Mouse (Mus musculus) mature B cell (primary cell): Measurements from ENCODE around the gene Uchl5.

Experiments used
- in situ Hi-C: fragments of 300-500 bp; cut with MboI; formaldehyde crosslinking; loops from 2 replicates; pipeline ENCODE4 v1.14.3; 2019

Gene Uchl5

GRCm38 (mm10) chr1:143788584-143789227 lies 11.6 kb downstream of the Uchl5 start:
- in situ Hi-C loops = no loop called here

GRCm38 (mm10) chr1:143803537-143803936 lies 26.5 kb downstream of the Uchl5 start:
- in situ Hi-C loops = no loop called here

- in situ Hi-C loops = no loop called here
Observed at GRCm38 (mm10) chr1:143809062-143809461, 32.0 kb downstream of the Uchl5 start.

- in situ Hi-C loops = loop anchor here (5.0 to 10.0 kb wide), 2 partner anchors 188 to 361 kb away; partner anchors contain the start of genes Rgs13 and Rgs2
Observed at GRCm38 (mm10) chr1:143813676-143814360, 36.7 kb downstream of the Uchl5 start.

- in situ Hi-C loops = no loop called here
Observed at GRCm38 (mm10) chr1:143820096-143820877, 43.2 kb downstream of the Uchl5 start.

GRCm38 (mm10) chr1:143822677-143823076 lies 45.6 kb downstream of the Uchl5 start:
- in situ Hi-C loops = no loop called here

GRCm38 (mm10) chr1:143830713-143831112 lies 53.6 kb downstream of the Uchl5 start:
- in situ Hi-C loops = no loop called here

GRCm38 (mm10) chr1:143836363-143837182 lies 59.5 kb downstream of the Uchl5 start:
- in situ Hi-C loops = no loop called here

GRCm38 (mm10) chr1:143837681-143838080 lies 60.6 kb downstream of the Uchl5 start:
- in situ Hi-C loops = no loop called here

- in situ Hi-C loops = no loop called here
Observed at GRCm38 (mm10) chr1:143838896-143839410, 61.9 kb downstream of the Uchl5 start.

- in situ Hi-C loops = no loop called here
Observed at GRCm38 (mm10) chr1:143852329-143852728, 75.3 kb downstream of the Uchl5 start.

- in situ Hi-C loops = no loop called here
Observed at GRCm38 (mm10) chr1:143852779-143853358, 75.8 kb downstream of the Uchl5 start.

- in situ Hi-C loops = no loop called here
Observed at GRCm38 (mm10) chr1:143853691-143854115, 76.6 kb downstream of the Uchl5 start.

- in situ Hi-C loops = no loop called here
Observed at GRCm38 (mm10) chr1:143855706-143856105, 78.6 kb downstream of the Uchl5 start.
